Comparison of ENCODE assay signal across 23 mouse cellular contexts in the genomic region with DNA sequence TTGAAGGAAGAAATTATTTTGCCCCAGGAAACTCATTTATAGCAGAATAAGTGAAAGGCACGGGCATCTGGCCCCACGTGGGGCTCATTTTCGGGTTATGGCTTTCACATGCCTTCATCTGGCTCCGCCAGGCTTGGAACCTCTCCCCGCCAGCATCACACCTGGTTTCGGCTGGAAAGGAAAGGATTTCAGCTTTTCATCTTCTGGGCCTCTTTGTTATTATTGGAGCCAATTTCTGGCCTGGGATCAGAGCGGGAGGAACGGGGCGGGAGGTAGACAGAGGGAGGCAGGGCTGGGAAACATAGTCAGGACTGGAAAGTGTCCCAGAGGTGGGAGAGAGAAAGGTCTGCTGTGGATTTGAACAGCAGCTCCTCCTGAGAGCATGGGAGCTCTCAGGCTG.
DNase-seq lines count a peak whose midpoint lies in the region; ATAC-seq and TF ChIP-seq lines count a peak whose summit lies in the region.
"Had no signal": no experiment of that assay in that cellular context is flagged by ENCODE, and none has a peak within 500 bp of the region (broad histone marks: within the 10 kb centered on the region; RNA-seq: fewer than 3 reads in every experiment).

No protein-coding gene starts in this region.

- no peak for TF ChIP-seq CTCF in layer of hippocampus, adult 2 months (conservative IDR thresholded peaks at IDR 0.05)

- intact Hi-C loops in heart, postnatal 36 days (cut with DNase I) = no loop called here

- H3K27me3 ChIP-seq in midbrain, embryonic 16.5 days (ENCODE audit: control insufficient read depth, insufficient read depth, low read depth, low read length) = no peaks in the 10 kb centered on the region
- H3K27me3 ChIP-seq in midbrain, embryonic 10.5 days (ENCODE audit: low read depth, poor library complexity, severe bottlenecking) = no peaks in the 10 kb centered on the region; the same call in 1 of the 2 replicates
- H3K27me3 ChIP-seq in embryonic facial prominence, embryonic 13.5 days = no peaks in the 10 kb centered on the region
- peaks cover 10% of the 10 kb centered on the region; the same call in 1 of the 2 replicates for H3K27me3 ChIP-seq in limb, embryonic 13.5 days
- 0 out of 2 replicates have a peak, but pooled peaks cover 4% of the 10 kb centered on the region for H3K27me3 ChIP-seq in kidney, embryonic 15.5 days
- H3K27me3 ChIP-seq: forebrain, embryonic 15.5 days; liver, embryonic 15.5 days; neural tube, embryonic 12.5 days; Patski had no signal

- WGBS in midbrain, embryonic 16.5 days = 62% methylated on average over 9 of the region's 9 CpGs
- WGBS in midbrain, embryonic 10.5 days = 85% methylated on average over 9 of the region's 9 CpGs
- WGBS in embryonic facial prominence, embryonic 13.5 days = 22% methylated on average over 9 of the region's 9 CpGs
- 8% methylated on average over 9 of the region's 9 CpGs for WGBS in limb, embryonic 13.5 days
- 52% methylated on average over 9 of the region's 9 CpGs for whole genome bisulfite sequencing in kidney, embryonic 15.5 days

- H3K4me1 ChIP-seq in midbrain, embryonic 16.5 days (ENCODE audit: control insufficient read depth, insufficient read depth, low read length) = 0 out of 2 replicates have a peak, but pooled peaks cover 2% of the 10 kb centered on the region
- H3K4me1 ChIP-seq in midbrain, embryonic 10.5 days = peaks cover 3% of the 10 kb centered on the region; the same call in 1 of the 2 replicates
- H3K4me1 ChIP-seq in embryonic facial prominence, embryonic 13.5 days = peaks cover 26% of the 10 kb centered on the region
- peaks cover 39% of the 10 kb centered on the region for H3K4me1 ChIP-seq in limb, embryonic 13.5 days
- H3K4me1 ChIP-seq in kidney, embryonic 15.5 days = peaks cover 8% of the 10 kb centered on the region; the same call in 1 of the 2 replicates
- H3K4me1 ChIP-seq: forebrain, embryonic 15.5 days; liver, embryonic 15.5 days; megakaryocyte, embryonic 14.5 days; neural tube, embryonic 12.5 days had no signal

- H3K4me2 ChIP-seq in midbrain, embryonic 16.5 days (ENCODE audit: low read length) = no peak overlapping the region
- H3K4me2 ChIP-seq in embryonic facial prominence, embryonic 13.5 days = no peak overlapping the region
- no peak overlapping the region; the same call in 1 of the 2 replicates for H3K4me2 ChIP-seq in limb, embryonic 13.5 days (replicated peaks)
- H3K4me2 ChIP-seq in kidney, embryonic 15.5 days = no peak overlapping the region
- H3K4me2 ChIP-seq: forebrain, embryonic 15.5 days; hindbrain, embryonic 13.5 days; liver, embryonic 15.5 days; neural tube, embryonic 12.5 days had no signal

- no peaks in the 10 kb centered on the region for H3K36me3 ChIP-seq in midbrain, embryonic 16.5 days (ENCODE audit: control insufficient read depth, insufficient read depth, low read length)
- H3K36me3 ChIP-seq in midbrain, embryonic 10.5 days = no peaks in the 10 kb centered on the region
- no peaks in the 10 kb centered on the region for H3K36me3 ChIP-seq in embryonic facial prominence, embryonic 13.5 days
- no peaks in the 10 kb centered on the region for H3K36me3 ChIP-seq in limb, embryonic 13.5 days
- no peaks in the 10 kb centered on the region for H3K36me3 ChIP-seq in kidney, embryonic 15.5 days
- H3K36me3 ChIP-seq: forebrain, embryonic 15.5 days; hindbrain, embryonic 13.5 days; liver, embryonic 15.5 days; neural tube, embryonic 12.5 days had no signal

- H3K4me3 ChIP-seq in midbrain, embryonic 16.5 days (ENCODE audit: low read depth, low read length) = no peak overlapping the region
- H3K4me3 ChIP-seq in midbrain, embryonic 10.5 days = no peak overlapping the region
- no peak overlapping the region for H3K4me3 ChIP-seq in embryonic facial prominence, embryonic 13.5 days
- H3K4me3 ChIP-seq in limb, embryonic 13.5 days = no peak overlapping the region
- H3K4me3 ChIP-seq in kidney, embryonic 15.5 days (replicated peaks) = no peak overlapping the region
- no peak overlapping the region for H3K4me3 ChIP-seq in layer of hippocampus, adult 2 months
- H3K4me3 ChIP-seq: forebrain, embryonic 15.5 days; hindbrain, embryonic 13.5 days; liver, embryonic 15.5 days; megakaryocyte, embryonic 14.5 days; neural tube, embryonic 12.5 days had no signal

- no peak overlapping the region for H3K9ac ChIP-seq in midbrain, embryonic 16.5 days (ENCODE audit: low read depth, low read length)
- no peak overlapping the region for H3K9ac ChIP-seq in embryonic facial prominence, embryonic 13.5 days
- H3K9ac ChIP-seq in limb, embryonic 13.5 days = no peak overlapping the region
- no peak overlapping the region for H3K9ac ChIP-seq in kidney, embryonic 15.5 days
- H3K9ac ChIP-seq: forebrain, embryonic 15.5 days; hindbrain, embryonic 13.5 days; liver, embryonic 15.5 days; neural tube, embryonic 12.5 days had no signal

- H3K27ac ChIP-seq in midbrain, embryonic 16.5 days (ENCODE audit: low read length) = 0 out of 2 replicates have a peak overlapping the region, but pooled peaks have one; percentile 2
- H3K27ac ChIP-seq in midbrain, embryonic 10.5 days (replicated peaks) = no peak overlapping the region
- 0 out of 2 replicates have a peak overlapping the region, but pooled peaks have one; percentile 22 for H3K27ac ChIP-seq in embryonic facial prominence, embryonic 13.5 days
- H3K27ac ChIP-seq in limb, embryonic 13.5 days = peak overlapping the region; percentile 81
- H3K27ac ChIP-seq in kidney, embryonic 15.5 days = no peak overlapping the region
- no peak overlapping the region for H3K27ac ChIP-seq in layer of hippocampus, adult 2 months
- H3K27ac ChIP-seq: forebrain, embryonic 15.5 days; hindbrain, embryonic 13.5 days; liver, embryonic 15.5 days; neural tube, embryonic 12.5 days had no signal

- DNase-seq in heart, adult 11 months = peak; percentile 91
- DNase-seq in heart, postnatal 36 days = no peak
- DNase-seq in midbrain, embryonic 10.5 days (ENCODE audit: low spot score) = no peak
- DNase-seq in layer of hippocampus, adult 2 months (ENCODE audit: low spot score in 2 of 2) = no peak
- DNase-seq: adrenal gland, postnatal 10 days; cerebellum, postnatal 14 days; embryo, embryonic 11 days; gastrocnemius, postnatal 36 days; kidney, adult 9 months; right cerebral cortex, postnatal 14 days; spleen, adult 18-20 months; thymus, adult 2 months had no signal

- H3K9me3 ChIP-seq in midbrain, embryonic 16.5 days (replicated peaks; ENCODE audit: control insufficient read depth, low read length, poor library complexity, severe bottlenecking) = no peaks in the 10 kb centered on the region
- no peaks in the 10 kb centered on the region for H3K9me3 ChIP-seq in midbrain, embryonic 10.5 days (replicated peaks)
- H3K9me3 ChIP-seq in embryonic facial prominence, embryonic 13.5 days = no peaks in the 10 kb centered on the region
- H3K9me3 ChIP-seq in limb, embryonic 13.5 days = no peaks in the 10 kb centered on the region
- no peaks in the 10 kb centered on the region for H3K9me3 ChIP-seq in kidney, embryonic 15.5 days (replicated peaks)
- H3K9me3 ChIP-seq: forebrain, embryonic 15.5 days; hindbrain, embryonic 13.5 days; liver, embryonic 15.5 days; neural tube, embryonic 12.5 days had no signal

- ATAC-seq in midbrain, embryonic 16.5 days = no peak
- no peak for ATAC-seq in embryonic facial prominence, embryonic 13.5 days (ENCODE audit: insufficient number of reproducible peaks, insufficient read depth, low FRiP score, low TSS enrichment, low read depth)
- peak; percentile 78; the same call in 1 of the 2 replicates for ATAC-seq in limb, embryonic 13.5 days (ENCODE audit: low FRiP score, low read depth)
- ATAC-seq in kidney, embryonic 15.5 days (replicated peaks; ENCODE audit: low FRiP score) = no peak
- ATAC-seq: CD4-positive, CD25-positive, alpha-beta regulatory T cell, adult 4 months; forebrain, embryonic 15.5 days; Patski had no signal

Comparison
In these comparisons a context has a peak if more than half of its experiments do, and no peak if none do; other contexts are left out.
1. H3K27ac ChIP-seq: peak in midbrain, embryonic 16.5 days (single experiment), embryonic facial prominence, embryonic 13.5 days (single experiment) and limb, embryonic 13.5 days (single experiment); none in midbrain, embryonic 10.5 days (single experiment), kidney, embryonic 15.5 days (single experiment) and layer of hippocampus, adult 2 months (single experiment).